Comparison of ENCODE assay signal across 9 mouse cellular contexts in genomic region chr3:116661288-116661869, GRCm38 (mm10). TPM values are rescaled to one million over a fixed set of nuclear protein-coding genes. Genes with fewer than 3 reads are reported as not detected.
A peak's percentile ranks its signal among the peaks of the same experiment; 100 is the strongest.
DNase-seq lines count a peak whose midpoint lies in the region; ATAC-seq lines count a peak whose summit lies in the region.
"Had no signal": no experiment of that assay in that cellular context is flagged by ENCODE, and none has a peak within 500 bp of the region (broad histone marks: within the 10 kb centered on the region; RNA-seq: fewer than 3 reads in every experiment).

No protein-coding gene starts in this region.

- H3K4me1 ChIP-seq in kidney, embryonic 14.5 days (ENCODE audit: control insufficient read depth, insufficient read depth, low read length): peaks cover 15% of the 10 kb centered on the region
- H3K4me1 ChIP-seq in forebrain, embryonic 16.5 days (replicated peaks; ENCODE audit: control insufficient read depth, insufficient read depth, low read length): peaks cover 21% of the 10 kb centered on the region

- WGBS in kidney, embryonic 14.5 days: 4% methylated on average over 16 of the region's 16 CpGs
- WGBS in forebrain, embryonic 16.5 days: 5% methylated on average over 16 of the region's 16 CpGs

- no peak for ATAC-seq in kidney, embryonic 14.5 days (ENCODE audit: low FRiP score, low TSS enrichment)
- ATAC-seq in forebrain, embryonic 16.5 days: no peak
- peak; percentile 6; the same call in 1 of the 2 replicates for ATAC-seq in megakaryocyte-erythroid progenitor cell, adult 5-6 weeks (replicated peaks; ENCODE audit: low FRiP score, low TSS enrichment, poor library complexity, severe bottlenecking)

- H3K4me3 ChIP-seq in kidney, embryonic 14.5 days (ENCODE audit: low read length): peak overlapping the region; percentile 98
- H3K4me3 ChIP-seq in forebrain, embryonic 16.5 days (replicated peaks; ENCODE audit: low read length): peak overlapping the region; percentile 77

- H3K9ac ChIP-seq in kidney, embryonic 14.5 days (ENCODE audit: low read depth, low read length): peak overlapping the region; percentile 99
- peak overlapping the region; percentile 85 for H3K9ac ChIP-seq in forebrain, embryonic 16.5 days (replicated peaks; ENCODE audit: low read depth, low read length)

- no peaks in the 10 kb centered on the region for H3K27me3 ChIP-seq in kidney, embryonic 14.5 days (ENCODE audit: control insufficient read depth, insufficient read depth, low read length)
- no peaks in the 10 kb centered on the region for H3K27me3 ChIP-seq in forebrain, embryonic 16.5 days (replicated peaks; ENCODE audit: control insufficient read depth, insufficient read depth, low read length)

- H3K36me3 ChIP-seq in kidney, embryonic 14.5 days (ENCODE audit: control insufficient read depth, insufficient read depth, low read length): no peaks in the 10 kb centered on the region
- H3K36me3 ChIP-seq in forebrain, embryonic 16.5 days (ENCODE audit: control insufficient read depth, insufficient read depth): no peaks in the 10 kb centered on the region

- peak overlapping the region; percentile 94 for H3K27ac ChIP-seq in kidney, embryonic 14.5 days (ENCODE audit: low read depth, low read length)
- H3K27ac ChIP-seq in forebrain, embryonic 16.5 days (ENCODE audit: low read length): peak overlapping the region; percentile 89

- H3K9me3 ChIP-seq in kidney, embryonic 14.5 days (ENCODE audit: control insufficient read depth, low read length): no peaks in the 10 kb centered on the region
- H3K9me3 ChIP-seq in forebrain, embryonic 16.5 days (ENCODE audit: control insufficient read depth, low read length): no peaks in the 10 kb centered on the region

- H3K4me2 ChIP-seq in kidney, embryonic 14.5 days (replicated peaks; ENCODE audit: low read depth, low read length): peak overlapping the region; percentile 54
- peak overlapping the region; percentile 56 for H3K4me2 ChIP-seq in forebrain, embryonic 16.5 days (ENCODE audit: low read length)

- DNase-seq in kidney, postnatal 25 days: no peak
- peak; percentile 9 for DNase-seq in MN1 (ENCODE audit: low spot score)
- no peak for DNase-seq in cerebellum, adult 11-12 months
- DNase-seq in ovary, postnatal 36 days (ENCODE audit: low spot score): no peak
- no peak for DNase-seq in spleen, postnatal 36 days (ENCODE audit: low spot score in 2 of 2)

RNA-seq across cellular contexts. Expression of gene Mfsd14a, which starts 1.1 kb away (rescaled TPM):
- 65.6 and 106 TPM in 2 replicates for polyA plus RNA-seq in kidney, embryonic 14.5 days (2014; fragmentation: Nextera tagmentation; extraction: Ambion mirVana)
- polyA plus RNA-seq in forebrain, embryonic 16.5 days (2015; fragmentation: Nextera tagmentation; extraction: Ambion mirVana): 77.2 and 81.1 TPM in 2 replicates
- total RNA-seq in megakaryocyte-erythroid progenitor cell, adult 5-6 weeks (2014; fragmentation: Nextera tagmentation): 50.7 and 53.6 TPM in 2 replicates
- total RNA-seq in megakaryocyte-erythroid progenitor cell, adult 5-6 weeks (2017): 83.2 and 95.4 TPM in 2 replicates

RNA-seq across cellular contexts. Expression of gene Gm43191, which starts 19.7 kb away (rescaled TPM):
- polyA plus RNA-seq in kidney, embryonic 14.5 days (2014; fragmentation: Nextera tagmentation; extraction: Ambion mirVana): not detected in 2 replicates
- not detected in 2 replicates for polyA plus RNA-seq in forebrain, embryonic 16.5 days (2015; fragmentation: Nextera tagmentation; extraction: Ambion mirVana)
- total RNA-seq in megakaryocyte-erythroid progenitor cell, adult 5-6 weeks (2014; fragmentation: Nextera tagmentation): not detected in 2 replicates
- not detected in 2 replicates for total RNA-seq in megakaryocyte-erythroid progenitor cell, adult 5-6 weeks (2017)
- polyA plus RNA-seq: brain, embryonic 14.5 days had no signal

RNA-seq across cellular contexts. Expression of gene Trmt13, which starts 47.0 kb away (rescaled TPM):
- 28.7 and 32.1 TPM in 2 replicates for polyA plus RNA-seq in kidney, embryonic 14.5 days (2014; fragmentation: Nextera tagmentation; extraction: Ambion mirVana)
- polyA plus RNA-seq in forebrain, embryonic 16.5 days (2015; fragmentation: Nextera tagmentation; extraction: Ambion mirVana): 28.4 and 35.2 TPM in 2 replicates
- 39.6 and 46.7 TPM in 2 replicates for total RNA-seq in megakaryocyte-erythroid progenitor cell, adult 5-6 weeks (2014; fragmentation: Nextera tagmentation)
- 26.6 and 34.2 TPM in 2 replicates for total RNA-seq in megakaryocyte-erythroid progenitor cell, adult 5-6 weeks (2017)

RNA-seq across cellular contexts. Expression of gene Slc35a3, which starts 51.3 kb away (rescaled TPM):
- 9.0 and 15.9 TPM in 2 replicates for polyA plus RNA-seq in kidney, embryonic 14.5 days (2014; fragmentation: Nextera tagmentation; extraction: Ambion mirVana)
- polyA plus RNA-seq in forebrain, embryonic 16.5 days (2015; fragmentation: Nextera tagmentation; extraction: Ambion mirVana): 8.1 and 8.3 TPM in 2 replicates
- 25.2 and 29.4 TPM in 2 replicates for total RNA-seq in megakaryocyte-erythroid progenitor cell, adult 5-6 weeks (2014; fragmentation: Nextera tagmentation)
- 42.7 and 67.3 TPM in 2 replicates for total RNA-seq in megakaryocyte-erythroid progenitor cell, adult 5-6 weeks (2017)
